Mouse (Mus musculus): ENCODE measurements around the gene Gtf3c1. TPM values are rescaled to one million over a fixed set of nuclear protein-coding genes. Genes with fewer than 3 reads are reported as not detected.

The Gtf3c1 gene
- polyA plus RNA-seq, 2 experiments from 2014 or later: 17.8 to 21.3 TPM

GRCm38 (mm10) chr7:125702791-125703190 lies 4.8 kb downstream of the Gtf3c1 start:
- no peak for ATAC-seq

GRCm38 (mm10) chr7:125694056-125694455 lies 13.5 kb downstream of the Gtf3c1 start:
- ATAC-seq: no peak

GRCm38 (mm10) chr7:125690516-125690915 lies 17.1 kb downstream of the Gtf3c1 start:
- ATAC-seq: no peak

GRCm38 (mm10) chr7:125679936-125680335 lies 27.6 kb downstream of the Gtf3c1 start:
- no peak for ATAC-seq

GRCm38 (mm10) chr7:125678756-125679155 lies 28.8 kb downstream of the Gtf3c1 start:
- ATAC-seq: no peak

GRCm38 (mm10) chr7:125674916-125675315 lies 32.7 kb downstream of the Gtf3c1 start:
- no peak for ATAC-seq

- no peak for ATAC-seq
Observed at GRCm38 (mm10) chr7:125671396-125671795, 36.2 kb downstream of the Gtf3c1 start.

GRCm38 (mm10) chr7:125670865-125671264 lies 36.7 kb downstream of the Gtf3c1 start:
- ATAC-seq: no peak

GRCm38 (mm10) chr7:125663654-125664053 lies 43.9 kb downstream of the Gtf3c1 start:
- ATAC-seq: no peak

- no peak for ATAC-seq
Observed at GRCm38 (mm10) chr7:125657511-125657910, 50.1 kb downstream of the Gtf3c1 start.

GRCm38 (mm10) chr7:125649013-125649412 lies 58.6 kb downstream of the Gtf3c1 start:
- no peak for ATAC-seq

GRCm38 (mm10) chr7:125645413-125645812 lies 62.2 kb downstream of the Gtf3c1 start:
- ATAC-seq: no peak

- peak; percentile 18 for ATAC-seq
Observed at GRCm38 (mm10) chr7:125643880-125644279, 63.7 kb downstream of the Gtf3c1 start.

GRCm38 (mm10) chr7:125638870-125639386 lies 68.7 kb downstream of the Gtf3c1 start:
- peak; percentile 56 for ATAC-seq

GRCm38 (mm10) chr7:125638376-125638775 lies 69.2 kb downstream of the Gtf3c1 start:
- no peak for ATAC-seq

- ATAC-seq: no peak
Observed at GRCm38 (mm10) chr7:125637220-125638140, 70.1 kb downstream of the Gtf3c1 start.

- ATAC-seq: no peak
Observed at GRCm38 (mm10) chr7:125630989-125631388, 76.6 kb downstream of the Gtf3c1 start.

GRCm38 (mm10) chr7:125630317-125630716 lies 77.3 kb downstream of the Gtf3c1 start:
- peak; percentile 90 for ATAC-seq

GRCm38 (mm10) chr7:125625829-125626228 lies 81.8 kb downstream of the Gtf3c1 start:
- ATAC-seq: no peak

GRCm38 (mm10) chr7:125625219-125625618 lies 82.4 kb downstream of the Gtf3c1 start:
- peak; percentile 60 for ATAC-seq

GRCm38 (mm10) chr7:125622741-125623685 lies 84.6 kb downstream of the Gtf3c1 start:
- ATAC-seq: no peak

GRCm38 (mm10) chr7:125620077-125620476 lies 87.5 kb downstream of the Gtf3c1 start:
- peak; percentile 56 for ATAC-seq

- ATAC-seq: no peak
Observed at GRCm38 (mm10) chr7:125618016-125618415, 89.6 kb downstream of the Gtf3c1 start.

Data from activated CD4-positive, CD25-positive, alpha-beta regulatory T cell, adult 4 months (primary cell).